Mouse (Mus musculus): ENCODE results near the gene Rab9b. TPM values are rescaled to one million over a fixed set of nuclear protein-coding genes. Genes with fewer than 3 reads are reported as not detected.

Rab9b gene
- polyA plus RNA-seq (2017; shearing (Covaris generic)), result not detected

DNA sequence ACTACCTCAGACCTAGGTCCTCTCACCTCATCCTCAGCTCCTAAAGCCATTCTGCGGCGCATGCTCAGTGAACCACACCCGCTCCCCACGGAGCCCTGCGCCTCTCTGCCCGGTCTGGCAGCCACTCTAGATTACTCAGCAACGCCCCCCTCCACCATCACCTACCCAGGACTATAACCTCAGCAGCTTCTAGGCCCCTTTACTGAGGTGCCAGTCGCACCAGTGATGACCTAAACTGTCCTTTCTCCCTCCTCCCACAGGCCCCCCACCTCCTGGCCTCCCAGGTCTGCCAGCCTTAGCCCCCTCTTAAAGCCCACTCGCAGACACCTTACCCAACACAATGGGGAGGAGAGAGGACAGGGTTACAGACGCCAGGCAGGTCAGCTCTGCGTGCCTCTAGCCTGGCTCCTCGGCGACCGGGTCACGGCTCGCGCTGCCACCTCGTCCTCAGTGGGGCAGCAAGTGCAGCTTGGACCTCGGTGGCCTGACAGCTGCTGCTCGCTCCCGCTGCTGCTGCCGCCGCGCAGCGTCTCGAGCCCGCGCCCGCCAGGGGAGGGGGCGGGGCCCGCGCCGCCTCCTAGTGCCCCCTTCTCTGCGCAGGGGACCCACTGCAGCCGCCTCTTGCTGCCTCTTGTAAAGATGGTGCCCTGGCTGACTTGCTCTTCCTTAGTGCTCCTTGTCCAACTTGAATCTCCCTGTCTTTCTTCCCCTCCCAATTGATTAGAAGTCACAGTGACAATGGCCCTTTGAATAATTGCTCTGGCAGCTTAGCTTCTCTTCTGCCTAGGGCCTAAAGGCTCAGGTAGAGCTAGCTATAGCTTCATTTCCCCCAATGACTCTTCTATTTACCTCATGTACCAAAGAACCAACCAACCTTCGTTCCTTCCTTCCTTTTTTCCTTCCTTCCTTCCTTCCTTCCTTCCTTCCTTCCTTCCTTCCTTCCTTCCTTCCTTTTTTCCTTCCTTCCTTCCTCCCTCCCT, at the start of gene Rab9b:
Rab9b (minus strand) TSS at position 695 of the 980 bp plus-strand sequence.
- no peak for ATAC-seq

DNA sequence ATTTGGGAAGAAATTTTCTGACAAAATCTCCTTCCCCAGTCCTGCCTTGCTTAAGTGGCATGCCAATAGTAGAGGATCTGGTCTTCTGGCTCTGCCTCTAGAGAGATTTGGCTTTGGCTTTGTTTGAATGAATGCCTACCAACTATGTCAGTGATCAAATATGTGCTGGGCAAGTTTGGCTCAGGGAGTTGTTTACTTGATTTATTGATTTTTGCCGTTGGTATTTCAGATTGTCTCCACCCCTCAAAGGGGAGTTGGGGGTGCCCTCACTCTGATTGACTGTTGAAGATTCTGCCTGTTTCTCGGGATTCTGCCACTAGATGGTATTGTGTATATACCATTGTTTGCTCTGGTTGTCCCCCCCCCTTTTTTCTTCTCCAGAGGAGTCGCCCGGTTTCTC, 35.8 kb upstream of the Rab9b start:
- no peak for ATAC-seq

DNA sequence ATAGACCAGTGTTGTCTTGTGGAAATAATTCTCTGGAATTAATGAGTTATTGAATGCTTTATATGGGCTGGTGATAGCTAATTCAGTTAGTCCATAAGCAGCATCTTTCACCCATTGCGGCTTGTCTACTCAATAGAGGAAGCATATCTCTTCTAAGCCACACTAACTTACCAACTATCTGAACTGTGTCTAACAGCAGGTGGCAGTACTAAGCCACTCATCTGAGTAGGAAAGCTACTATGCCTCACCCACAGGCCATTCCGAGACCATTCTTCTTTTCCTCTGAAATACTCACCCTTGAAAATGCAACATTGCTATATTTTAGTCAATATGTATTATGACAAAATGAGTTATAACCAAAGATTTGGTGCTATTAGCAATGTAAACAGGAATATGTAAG, 27.2 kb upstream of the Rab9b start:
- no peak for ATAC-seq

DNA sequence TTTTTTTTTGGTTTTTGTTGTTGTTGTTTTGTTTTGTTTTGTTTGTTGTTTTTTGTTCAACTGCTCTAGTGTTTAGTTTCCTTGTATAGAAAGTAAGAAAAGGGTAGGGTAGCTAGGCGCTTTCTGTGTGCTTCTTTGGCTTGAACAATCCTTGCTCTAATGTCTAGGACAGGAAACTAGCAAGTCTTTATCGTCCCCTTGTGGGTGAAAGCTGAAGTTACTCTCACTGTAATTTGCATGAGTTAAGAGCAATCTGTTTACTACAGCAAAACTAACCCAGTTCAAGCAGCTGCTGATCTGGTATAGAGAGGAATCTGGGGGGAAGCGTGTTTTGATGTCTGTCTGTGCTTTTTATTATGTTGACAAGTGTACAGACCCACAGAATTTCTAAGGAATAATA, 18.3 kb downstream of the Rab9b start:
- no peak for ATAC-seq

DNA sequence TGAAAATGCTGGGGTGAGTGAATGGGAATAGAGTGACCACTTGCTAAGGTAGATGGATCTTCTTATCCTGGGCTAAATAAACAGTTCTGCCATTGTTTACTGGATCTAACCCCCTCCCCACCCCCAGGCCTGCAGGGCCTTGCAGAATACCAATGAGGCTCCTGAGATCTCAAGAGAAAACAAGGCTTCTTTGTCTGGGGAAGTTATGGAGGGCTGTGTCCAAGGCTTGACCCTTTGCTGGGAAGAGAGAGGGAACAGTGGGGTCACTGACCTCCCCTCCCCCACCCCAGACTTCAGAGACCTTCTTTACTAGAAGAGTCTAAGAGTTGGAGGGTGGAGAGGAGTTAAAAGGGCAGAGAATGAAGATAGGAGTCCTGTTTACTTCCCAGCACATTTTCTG, 39.9 kb downstream of the Rab9b start:
- ATAC-seq, result no peak

DNA sequence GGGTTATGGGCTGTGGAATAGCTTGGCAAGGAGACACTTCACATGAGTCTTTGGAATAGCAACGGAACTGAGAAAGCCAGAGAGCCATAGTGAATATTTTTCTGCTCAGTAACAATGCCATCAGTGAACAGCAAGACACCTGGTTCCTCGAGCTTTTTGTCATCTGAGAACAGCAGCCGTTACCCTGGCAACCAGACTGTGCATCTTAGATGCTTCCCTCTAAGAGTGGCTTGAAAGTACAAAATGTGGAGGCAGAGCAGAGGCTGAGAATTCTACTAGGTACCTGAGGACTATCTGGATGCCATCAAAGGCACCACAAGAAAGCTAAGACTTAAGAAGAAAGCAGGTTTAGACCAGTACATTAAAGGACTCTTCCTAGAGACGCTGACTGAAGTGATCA, 43.5 kb downstream of the Rab9b start:
- ATAC-seq, result no peak

DNA sequence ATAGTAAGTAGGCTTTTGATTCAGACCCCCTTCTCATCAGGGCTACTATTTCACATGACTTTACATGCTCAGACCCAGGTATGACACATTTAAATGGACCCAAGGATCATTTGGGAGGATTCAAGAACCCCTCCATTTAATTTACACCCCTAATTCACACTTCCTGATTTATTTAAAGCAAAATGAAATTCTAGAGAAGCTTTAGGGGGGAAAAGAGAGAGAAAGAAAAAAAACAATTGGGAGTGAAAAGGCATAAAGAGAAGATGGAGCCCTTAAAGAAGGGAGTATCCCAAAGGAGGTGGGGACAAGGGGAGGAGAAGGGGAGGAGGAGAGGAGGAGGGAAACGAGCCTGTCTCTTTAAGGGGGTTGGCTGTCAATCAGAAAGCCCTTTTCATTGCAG, 46.2 kb downstream of the Rab9b start, which contains the start of gene Plp1:
Plp1 (plus strand) TSS at position 301 of the 400 bp plus-strand sequence.
- ATAC-seq, result no peak

DNA sequence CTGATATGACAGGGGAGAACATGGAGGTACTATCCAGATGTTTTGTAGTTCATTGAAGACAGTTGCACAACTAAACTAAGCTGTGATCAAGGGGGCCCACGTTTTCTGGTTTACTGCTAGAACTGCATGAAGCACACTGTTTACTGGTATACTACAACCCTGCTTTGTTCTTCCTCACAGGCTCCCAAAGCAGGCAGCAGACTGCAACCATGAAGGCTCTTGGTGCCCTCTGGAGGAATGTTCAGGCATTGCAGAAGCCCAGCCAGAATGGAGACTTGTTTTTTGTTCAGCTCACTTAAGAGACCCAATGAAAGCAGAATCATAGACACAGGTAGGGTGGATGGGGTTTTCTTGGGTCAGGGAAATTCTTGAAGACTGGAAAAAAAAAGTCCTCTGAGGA, 48.3 kb downstream of the Rab9b start:
- peak; percentile 63 for ATAC-seq

DNA sequence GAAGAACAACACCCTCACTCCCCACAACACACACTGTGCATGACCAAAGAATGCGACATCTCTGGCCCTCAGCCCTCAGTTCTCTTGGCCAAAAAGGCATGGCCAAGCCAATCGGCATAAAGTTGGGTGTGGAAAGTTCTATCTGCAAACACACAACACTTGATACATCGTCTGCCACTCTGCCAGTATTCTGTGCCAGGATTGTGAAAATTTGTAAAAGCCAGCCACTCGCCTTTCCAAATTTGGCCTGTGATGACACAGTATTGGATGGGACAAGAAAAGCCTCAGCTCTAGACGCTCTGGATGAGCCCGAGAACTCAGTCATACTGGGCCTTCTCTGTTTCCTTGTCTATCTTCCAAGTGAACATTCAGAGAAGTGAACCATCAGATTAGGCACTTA, 48.8 kb downstream of the Rab9b start:
- ATAC-seq, result no peak

Other genes with a start within 250 kb of the Rab9b start
- gene Tceal1, start 160.8 kb downstream of the Rab9b start, polyA plus RNA-seq (2017; shearing (Covaris generic)), result under 1 TPM in 1 of 3 experiments, not detected in 2; 0.20 TPM
- 10 to 100 TPM; 77.6 to 81.5 (median 78.3) TPM for gene Morf4l2, start 125.1 kb downstream of the Rab9b start, polyA plus RNA-seq (2017; shearing (Covaris generic))
- gene Glra4, start 88.6 kb downstream of the Rab9b start, polyA plus RNA-seq (2017; shearing (Covaris generic)), result not detected
- 1 to 10 TPM in 2 of 3 experiments, under 1 TPM in 1; 0.57 to 4.9 (median 3.8) TPM for gene Plp1, start 46.1 kb downstream of the Rab9b start, polyA plus RNA-seq (2017; shearing (Covaris generic))
- not detected for gene H2bfm, start 58.6 kb upstream of the Rab9b start, polyA plus RNA-seq (2017; shearing (Covaris generic))
- 10 to 100 TPM; 45.4 to 72.3 (median 45.6) TPM for gene Tmsb15b2, start 106.7 kb upstream of the Rab9b start, polyA plus RNA-seq (2017; shearing (Covaris generic))
- gene Tmsb15l, start 108.1 kb upstream of the Rab9b start, polyA plus RNA-seq (2017; shearing (Covaris generic)), result 10 to 100 TPM in 1 of 3 experiments, 1 to 10 TPM in 2; 1.1 to 16.5 (median 2.6) TPM
- 10 to 100 TPM; 22.3 to 36.5 (median 26.2) TPM for gene Tmsb15b1, start 108.1 kb upstream of the Rab9b start, polyA plus RNA-seq (2017; shearing (Covaris generic))
- 10 to 100 TPM; 51.8 to 54.5 (median 53.6) TPM for gene Zcchc18, start 124.4 kb upstream of the Rab9b start, polyA plus RNA-seq (2017; shearing (Covaris generic))
- 10 to 100 TPM in 1 of 3 experiments, 1 to 10 TPM in 2; 5.3 to 12.8 (median 6.4) TPM for gene Slc25a53, start 169.5 kb upstream of the Rab9b start, polyA plus RNA-seq (2017; shearing (Covaris generic))
- 1 to 10 TPM; 3.0 to 5.2 (median 4.1) TPM for gene Fam199x, start 180.8 kb upstream of the Rab9b start, polyA plus RNA-seq (2017; shearing (Covaris generic))

Data from inflammation-experienced regulatory T-cells, adult 6 months (primary cell).